Mouse (Mus musculus): ENCODE results near the gene Grid1. TPM values are rescaled to one million over a fixed set of nuclear protein-coding genes. Genes with fewer than 3 reads are reported as not detected.
A peak's percentile ranks its signal among the peaks of the same experiment; 100 is the strongest.

The Grid1 gene
- polyA plus RNA-seq, 1 experiment from 2014 or later, result 0.61 TPM

GRCm38 (mm10) chr14:35254477-35254876, 434.6 kb downstream of the Grid1 start:
- no peak for DNase-seq (ENCODE audit: low spot score, missing footprints)
- no peak for ATAC-seq (ENCODE audit: low FRiP score)

GRCm38 (mm10) chr14:35270260-35270659, 450.4 kb downstream of the Grid1 start:
- Histone ChIP-seq H3K27me3 (ENCODE audit: control insufficient read depth, insufficient read depth, low read length) (no peaks in the 10 kb centered on the region), H3K9me3 (ENCODE audit: control insufficient read depth, low read length) (no peaks in the 10 kb centered on the region), H3K4me2 (no peak overlapping the region), H3K36me3 (ENCODE audit: control insufficient read depth, insufficient read depth, low read length) (no peaks in the 10 kb centered on the region), H3K9ac (ENCODE audit: low read length) (no peak overlapping the region), H3K27ac (ENCODE audit: low read depth, low read length) (no peak overlapping the region), H3K4me3 (ENCODE audit: low read depth, low read length) (no peak overlapping the region), H3K4me1 (ENCODE audit: control insufficient read depth, insufficient read depth, low read length) (no peaks in the 10 kb centered on the region)
- no peak for ATAC-seq (ENCODE audit: low FRiP score)
- no peak for DNase-seq (ENCODE audit: low spot score, missing footprints)
- 99% methylated on average over 4 of the region's 4 CpGs for WGBS

More at GRCm38 (mm10) chr14:35254477-35254876, 434.6 kb downstream of the Grid1 start:
- 77% methylated on average over 2 of the region's 2 CpGs for WGBS
- no peak overlapping the region for H3K27ac ChIP-seq (ENCODE audit: low read depth, low read length)
- H3K9me3 ChIP-seq (ENCODE audit: control insufficient read depth, low read length), result no peaks in the 10 kb centered on the region
- H3K4me2 ChIP-seq, result no peak overlapping the region
- no peak overlapping the region for H3K9ac ChIP-seq (ENCODE audit: low read length)
- no peaks in the 10 kb centered on the region for H3K36me3 ChIP-seq (ENCODE audit: control insufficient read depth, insufficient read depth, low read length)
- no peaks in the 10 kb centered on the region for H3K27me3 ChIP-seq (ENCODE audit: control insufficient read depth, insufficient read depth, low read length)
- no peaks in the 10 kb centered on the region for H3K4me1 ChIP-seq (ENCODE audit: control insufficient read depth, insufficient read depth, low read length)
- H3K4me3 ChIP-seq (ENCODE audit: low read depth, low read length), result no peak overlapping the region

- H3K4me2 ChIP-seq, result no peak overlapping the region
Measured at GRCm38 (mm10) chr14:35309201-35309600, 489.3 kb downstream of the Grid1 start.

GRCm38 (mm10) chr14:35313380-35314299, 493.7 kb downstream of the Grid1 start:
- Histone ChIP-seq H3K4me1 (ENCODE audit: control insufficient read depth, insufficient read depth, low read length) (no peaks in the 10 kb centered on the region), H3K9ac (ENCODE audit: low read length) (no peak overlapping the region), H3K9me3 (ENCODE audit: control insufficient read depth, low read length) (no peaks in the 10 kb centered on the region), H3K27me3 (ENCODE audit: control insufficient read depth, insufficient read depth, low read length) (no peaks in the 10 kb centered on the region), H3K27ac (ENCODE audit: low read depth, low read length) (no peak overlapping the region), H3K4me3 (ENCODE audit: low read depth, low read length) (no peak overlapping the region), H3K4me2 (no peak overlapping the region), H3K36me3 (ENCODE audit: control insufficient read depth, insufficient read depth, low read length) (no peaks in the 10 kb centered on the region)
- ATAC-seq (ENCODE audit: low FRiP score), result no peak
- no peak for DNase-seq (ENCODE audit: low spot score, missing footprints)
- 76% methylated on average over 5 of the region's 5 CpGs for WGBS

More at GRCm38 (mm10) chr14:35309201-35309600, 489.3 kb downstream of the Grid1 start:
- Histone ChIP-seq H3K4me1 (ENCODE audit: control insufficient read depth, insufficient read depth, low read length) (no peaks in the 10 kb centered on the region), H3K36me3 (ENCODE audit: control insufficient read depth, insufficient read depth, low read length) (no peaks in the 10 kb centered on the region), H3K9me3 (ENCODE audit: control insufficient read depth, low read length) (no peaks in the 10 kb centered on the region), H3K27me3 (ENCODE audit: control insufficient read depth, insufficient read depth, low read length) (no peaks in the 10 kb centered on the region), H3K9ac (ENCODE audit: low read length) (no peak overlapping the region), H3K4me3 (ENCODE audit: low read depth, low read length) (no peak overlapping the region), H3K27ac (ENCODE audit: low read depth, low read length) (no peak overlapping the region)
- DNase-seq (ENCODE audit: low spot score, missing footprints) (no peak), ATAC-seq (ENCODE audit: low FRiP score) (no peak)
- whole genome bisulfite sequencing, result 96% methylated on average over 7 of the region's 7 CpGs

GRCm38 (mm10) chr14:35326306-35326705, 506.4 kb downstream of the Grid1 start:
- WGBS, result 74% methylated on average over 1 of the region's 1 CpGs
- H3K27me3 ChIP-seq (ENCODE audit: control insufficient read depth, insufficient read depth, low read length), result no peaks in the 10 kb centered on the region
- H3K4me2 ChIP-seq, result no peak overlapping the region
- H3K4me3 ChIP-seq (ENCODE audit: low read depth, low read length), result no peak overlapping the region
- H3K9me3 ChIP-seq (ENCODE audit: control insufficient read depth, low read length), result no peaks in the 10 kb centered on the region
- no peak overlapping the region for H3K27ac ChIP-seq (ENCODE audit: low read depth, low read length)
- H3K4me1 ChIP-seq (ENCODE audit: control insufficient read depth, insufficient read depth, low read length), result no peaks in the 10 kb centered on the region
- H3K36me3 ChIP-seq (ENCODE audit: control insufficient read depth, insufficient read depth, low read length), result no peaks in the 10 kb centered on the region
- ATAC-seq (ENCODE audit: low FRiP score) (no peak), DNase-seq (ENCODE audit: low spot score, missing footprints) (no peak)
- H3K9ac ChIP-seq (ENCODE audit: low read length), result no peak overlapping the region

GRCm38 (mm10) chr14:35336561-35336960, 516.7 kb downstream of the Grid1 start:
- H3K4me2 ChIP-seq, result no peak overlapping the region
- H3K9ac ChIP-seq (ENCODE audit: low read length), result no peak overlapping the region
- H3K4me3 ChIP-seq (ENCODE audit: low read depth, low read length), result no peak overlapping the region
- no peaks in the 10 kb centered on the region for H3K27me3 ChIP-seq (ENCODE audit: control insufficient read depth, insufficient read depth, low read length)
- no peaks in the 10 kb centered on the region for H3K4me1 ChIP-seq (ENCODE audit: control insufficient read depth, insufficient read depth, low read length)
- WGBS, result 89% methylated on average over 3 of the region's 3 CpGs
- no peaks in the 10 kb centered on the region for H3K36me3 ChIP-seq (ENCODE audit: control insufficient read depth, insufficient read depth, low read length)
- H3K9me3 ChIP-seq (ENCODE audit: control insufficient read depth, low read length), result no peaks in the 10 kb centered on the region
- no peak for ATAC-seq (ENCODE audit: low FRiP score)
- no peak overlapping the region for H3K27ac ChIP-seq (ENCODE audit: low read depth, low read length)
- no peak for DNase-seq (ENCODE audit: low spot score, missing footprints)

- H3K4me1 ChIP-seq (ENCODE audit: control insufficient read depth, insufficient read depth, low read length), result no peaks in the 10 kb centered on the region
- no peaks in the 10 kb centered on the region for H3K27me3 ChIP-seq (ENCODE audit: control insufficient read depth, insufficient read depth, low read length)
- no peak overlapping the region for H3K27ac ChIP-seq (ENCODE audit: low read depth, low read length)
- peak; percentile 60 for DNase-seq (ENCODE audit: low spot score, missing footprints)
- ATAC-seq (ENCODE audit: low FRiP score), result no peak
- H3K9me3 ChIP-seq (ENCODE audit: control insufficient read depth, low read length), result no peaks in the 10 kb centered on the region
- no peak overlapping the region for H3K4me2 ChIP-seq
- WGBS, result 73% methylated on average over 3 of the region's 3 CpGs
- no peak overlapping the region for H3K9ac ChIP-seq (ENCODE audit: low read length)
- no peak overlapping the region for H3K4me3 ChIP-seq (ENCODE audit: low read depth, low read length)
- no peaks in the 10 kb centered on the region for H3K36me3 ChIP-seq (ENCODE audit: control insufficient read depth, insufficient read depth, low read length)
Measured at GRCm38 (mm10) chr14:35356011-35356410, 536.1 kb downstream of the Grid1 start.

GRCm38 (mm10) chr14:35356480-35357085, 536.7 kb downstream of the Grid1 start:
- WGBS, result 91% methylated on average over 6 of the region's 6 CpGs
- no peaks in the 10 kb centered on the region for H3K27me3 ChIP-seq (ENCODE audit: control insufficient read depth, insufficient read depth, low read length)

GRCm38 (mm10) chr14:35358136-35358821, 538.4 kb downstream of the Grid1 start:
- ATAC-seq (ENCODE audit: low FRiP score), result peak; percentile 38; the same call in 1 of the 2 replicates

More at GRCm38 (mm10) chr14:35356480-35357085, 536.7 kb downstream of the Grid1 start:
- H3K9ac ChIP-seq (ENCODE audit: low read length), result no peak overlapping the region
- H3K9me3 ChIP-seq (ENCODE audit: control insufficient read depth, low read length), result no peaks in the 10 kb centered on the region
- no peak overlapping the region for H3K4me3 ChIP-seq (ENCODE audit: low read depth, low read length)
- no peaks in the 10 kb centered on the region for H3K4me1 ChIP-seq (ENCODE audit: control insufficient read depth, insufficient read depth, low read length)
- no peaks in the 10 kb centered on the region for H3K36me3 ChIP-seq (ENCODE audit: control insufficient read depth, insufficient read depth, low read length)
- H3K4me2 ChIP-seq, result no peak overlapping the region
- ATAC-seq (ENCODE audit: low FRiP score) (no peak), DNase-seq (ENCODE audit: low spot score, missing footprints) (peak; percentile 44)
- H3K27ac ChIP-seq (ENCODE audit: low read depth, low read length), result no peak overlapping the region

More at GRCm38 (mm10) chr14:35358136-35358821, 538.4 kb downstream of the Grid1 start:
- peak; percentile 79 for DNase-seq (ENCODE audit: low spot score, missing footprints)
- Histone ChIP-seq H3K4me1 (ENCODE audit: control insufficient read depth, insufficient read depth, low read length) (no peaks in the 10 kb centered on the region), H3K27ac (ENCODE audit: low read depth, low read length) (no peak overlapping the region), H3K4me2 (no peak overlapping the region), H3K9ac (ENCODE audit: low read length) (no peak overlapping the region), H3K9me3 (ENCODE audit: control insufficient read depth, low read length) (no peaks in the 10 kb centered on the region), H3K4me3 (ENCODE audit: low read depth, low read length) (no peak overlapping the region), H3K36me3 (ENCODE audit: control insufficient read depth, insufficient read depth, low read length) (no peaks in the 10 kb centered on the region), H3K27me3 (ENCODE audit: control insufficient read depth, insufficient read depth, low read length) (no peaks in the 10 kb centered on the region)
- WGBS, result 51% methylated on average over 7 of the region's 7 CpGs

Data from midbrain, embryonic 11.5 days (tissue).